Mouse (Mus musculus) c-Kit-positive CD71-positive TER-119-negative erythroid progenitor cells, embryonic 14.5 days (primary cell): ENCODE measurements around the gene 4930452B06Rik.

Experiments used
- DNase-seq: peaks from one replicate; pipeline ENCODE4 v3.0.0-alpha.2; 2013; ENCODE audit warnings: low read depth

4930452B06Rik gene

DNA sequence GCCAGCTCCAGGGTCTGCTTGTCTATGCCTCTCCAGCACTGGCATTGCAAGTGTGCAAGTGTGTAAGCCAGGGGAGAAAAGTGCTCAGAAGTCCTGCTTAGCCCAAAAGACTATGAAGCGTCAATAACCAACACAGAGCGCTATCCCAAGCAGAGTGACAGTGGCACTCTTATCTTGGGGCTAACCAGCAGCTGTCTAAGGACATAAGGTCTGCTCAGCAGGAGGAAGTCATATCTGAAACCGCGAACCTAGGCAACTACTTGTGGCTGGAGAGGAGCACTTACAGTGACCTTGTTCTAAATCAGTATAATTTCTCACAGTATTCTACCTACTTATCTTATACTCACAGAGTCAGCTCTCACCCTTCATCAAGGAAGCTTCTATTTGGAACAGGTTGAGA is 214.9 kb downstream of the 4930452B06Rik start:
- no peak for DNase-seq

GRCm38 (mm10) chr14:8450342-8450741 is 215.7 kb downstream of the 4930452B06Rik start:
- DNase-seq: no peak

DNA sequence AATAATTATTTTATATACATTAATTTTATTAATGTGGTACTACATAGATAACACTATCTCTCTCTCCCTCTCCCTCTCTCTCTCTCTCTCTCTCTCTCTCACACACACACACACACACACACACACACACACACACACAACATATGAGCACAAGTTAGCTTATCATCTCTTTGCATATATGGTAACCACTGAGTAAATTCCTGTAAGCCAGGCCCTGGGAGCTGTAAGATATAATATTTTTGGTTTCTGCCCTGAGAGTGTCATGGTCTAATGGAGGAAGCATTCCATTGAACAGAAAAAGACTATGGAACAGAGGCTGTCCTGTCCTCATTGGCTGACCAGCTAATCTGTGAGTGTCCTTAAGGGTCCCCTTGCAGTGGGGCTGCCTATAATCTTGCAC is 216.7 kb downstream of the 4930452B06Rik start:
- DNase-seq: no peak

- DNase-seq: no peak
These were observed 218.7 kb downstream of the 4930452B06Rik start for GRCm38 (mm10) chr14:8447352-8447751.

- no peak for DNase-seq
These were observed 221.7 kb downstream of the 4930452B06Rik start for GRCm38 (mm10) chr14:8444363-8444762.

DNA sequence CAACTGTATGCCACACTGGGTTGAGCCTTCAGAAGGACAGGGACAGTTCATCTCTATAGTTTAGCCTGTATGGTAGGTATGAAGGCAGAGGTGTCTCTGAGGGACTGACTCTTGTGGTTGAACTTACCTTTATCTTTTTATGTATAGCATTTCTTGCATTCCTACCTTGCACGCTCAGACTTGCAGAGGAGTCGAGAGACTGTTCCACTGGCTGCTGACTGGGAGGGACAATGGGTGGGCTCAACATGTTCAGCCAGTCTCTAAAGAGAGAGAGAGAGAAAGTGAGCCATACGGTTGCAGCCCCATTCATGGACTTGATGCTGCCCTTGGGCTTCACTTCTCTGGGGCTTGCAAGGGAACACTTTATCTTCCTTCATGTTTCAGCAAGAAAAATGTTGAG is 223.3 kb downstream of the 4930452B06Rik start:
- DNase-seq: no peak

DNA sequence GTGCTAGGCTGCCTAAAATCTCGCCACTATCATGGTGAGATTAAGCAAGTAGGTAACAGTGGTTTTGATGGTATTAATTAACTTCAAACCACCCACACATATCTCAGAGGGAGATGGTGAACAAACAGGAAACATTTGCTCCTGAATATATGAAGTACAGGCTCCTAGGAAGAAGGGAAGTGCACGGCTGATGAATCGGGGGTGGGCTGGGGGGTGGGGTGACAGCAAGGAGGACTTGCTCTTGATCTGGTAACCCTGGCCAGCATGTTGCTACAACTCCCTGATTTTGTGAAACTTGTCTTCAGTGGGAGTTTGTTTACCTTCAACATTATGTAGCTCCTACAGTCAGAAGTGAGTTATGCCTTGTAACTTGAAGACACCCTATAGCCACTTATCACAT is 224.4 kb downstream of the 4930452B06Rik start:
- DNase-seq: no peak

GRCm38 (mm10) chr14:8430611-8431230 is 235.3 kb downstream of the 4930452B06Rik start:
- DNase-seq: no peak

DNA sequence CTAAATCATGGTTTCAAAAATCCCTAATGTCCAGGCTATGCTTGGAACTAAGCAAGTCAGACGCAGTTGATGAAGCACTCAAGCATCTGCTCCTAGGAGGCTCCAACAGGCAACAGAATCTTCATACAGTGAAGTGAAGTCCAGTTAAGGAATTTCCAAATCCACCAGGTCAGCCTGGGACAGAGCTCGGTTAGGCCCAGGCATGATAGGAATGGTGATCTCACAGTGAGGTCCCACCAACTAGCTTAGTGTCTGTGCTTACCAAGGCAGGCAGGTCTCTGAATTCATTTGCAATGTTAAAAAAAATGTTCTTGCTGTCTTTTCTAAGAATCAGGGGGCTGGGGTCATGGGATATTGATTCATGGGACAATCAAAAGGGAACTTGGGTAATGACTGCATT is 236.3 kb downstream of the 4930452B06Rik start:
- no peak for DNase-seq

DNA sequence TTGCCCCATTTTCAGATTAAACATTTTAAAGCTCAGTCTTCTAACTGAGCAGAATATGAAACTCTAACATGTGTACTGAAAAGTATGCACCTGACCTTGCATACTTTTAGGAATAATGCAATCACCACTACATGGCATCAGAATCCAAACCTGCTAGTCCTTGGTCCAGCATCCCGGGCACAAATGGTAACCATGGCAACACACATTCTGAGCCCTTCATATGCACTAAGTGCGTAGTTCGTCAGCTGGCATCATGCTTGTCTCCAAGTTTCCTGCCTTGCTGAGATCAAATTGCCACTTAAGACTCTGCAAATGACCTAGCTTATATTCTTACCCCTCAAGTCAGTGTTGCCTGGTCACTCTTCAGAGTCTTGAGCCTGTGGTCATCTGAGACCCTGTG is 243.2 kb downstream of the 4930452B06Rik start:
- no peak for DNase-seq

DNA sequence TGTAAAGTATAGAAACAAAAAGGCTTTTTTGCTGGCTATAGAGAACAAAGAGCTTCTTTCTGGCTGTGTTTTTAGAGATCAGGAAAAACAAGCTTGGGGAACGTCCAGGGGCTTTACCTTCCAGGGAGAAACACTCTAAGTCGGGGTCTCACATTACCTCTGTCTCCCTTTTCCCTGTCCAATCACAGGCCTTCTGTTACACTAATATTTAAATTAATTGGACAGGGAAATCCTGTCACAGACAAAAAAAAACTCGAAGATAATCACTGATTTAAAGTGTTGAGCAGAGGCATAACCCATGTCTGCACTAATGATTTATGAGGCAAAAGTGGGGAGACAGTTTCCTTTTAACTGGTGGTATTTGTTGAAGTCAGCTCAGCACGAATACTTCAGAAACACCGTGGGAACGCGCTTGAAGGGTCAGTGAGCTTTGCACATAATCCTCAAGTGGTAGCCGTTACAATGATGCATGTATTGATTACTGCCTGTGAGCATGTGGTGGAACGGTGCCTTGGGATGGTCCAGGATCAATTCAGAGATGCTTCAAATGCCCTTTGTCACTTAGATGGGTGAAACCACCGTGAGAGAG is 244.7 kb downstream of the 4930452B06Rik start:
- DNase-seq: no peak

- no peak for DNase-seq
These were observed 247.4 kb downstream of the 4930452B06Rik start for GRCm38 (mm10) chr14:8418610-8419009.

- DNase-seq: no peak
These were observed 260.1 kb downstream of the 4930452B06Rik start for GRCm38 (mm10) chr14:8405946-8406345.

GRCm38 (mm10) chr14:8403310-8403709 is 262.7 kb downstream of the 4930452B06Rik start:
- no peak for DNase-seq

- no peak for DNase-seq
These were observed 267.5 kb downstream of the 4930452B06Rik start for GRCm38 (mm10) chr14:8398507-8398906.

GRCm38 (mm10) chr14:8395690-8396287 is 270.3 kb downstream of the 4930452B06Rik start:
- no peak for DNase-seq

DNA sequence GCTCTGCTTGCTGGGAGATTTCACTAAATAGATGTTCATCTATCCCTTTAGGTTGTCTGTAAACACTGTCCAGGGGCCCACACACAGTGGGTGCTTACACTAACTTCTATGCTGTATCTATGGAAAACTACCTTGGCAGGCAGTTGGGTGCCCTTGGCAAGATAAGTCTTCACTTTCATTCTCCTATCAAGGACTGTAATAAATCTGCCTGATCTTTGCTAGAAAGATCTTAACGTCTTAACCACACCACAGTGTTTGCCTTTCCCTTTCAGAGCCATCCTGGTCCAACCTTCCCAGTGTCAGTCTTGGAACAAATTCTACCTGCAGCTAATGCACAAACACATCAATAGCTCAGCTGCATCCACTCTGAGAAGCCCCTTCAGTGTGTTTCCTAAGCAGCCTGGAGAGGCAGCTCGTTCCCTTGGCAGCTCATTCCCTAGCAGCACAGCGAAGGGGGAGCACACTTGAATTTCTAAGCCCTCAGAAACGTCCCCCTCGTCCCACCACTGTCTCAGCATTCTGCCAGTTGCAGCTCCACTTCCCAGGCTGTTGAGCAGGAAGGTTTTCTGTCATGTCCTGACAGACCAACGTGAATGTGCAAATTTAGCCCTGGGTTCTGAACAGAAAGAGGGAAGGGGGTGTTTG is 273.7 kb downstream of the 4930452B06Rik start:
- DNase-seq: no peak
